Mouse (Mus musculus) ovary, postnatal 36 days (tissue): ENCODE measurements around the gene Psmb7.

Experiments used
- DNase-seq: peaks from one replicate; pipeline ENCODE4 v3.0.0; 2022; ENCODE audit warnings: low spot score, mixed read lengths

The Psmb7 gene

DNA sequence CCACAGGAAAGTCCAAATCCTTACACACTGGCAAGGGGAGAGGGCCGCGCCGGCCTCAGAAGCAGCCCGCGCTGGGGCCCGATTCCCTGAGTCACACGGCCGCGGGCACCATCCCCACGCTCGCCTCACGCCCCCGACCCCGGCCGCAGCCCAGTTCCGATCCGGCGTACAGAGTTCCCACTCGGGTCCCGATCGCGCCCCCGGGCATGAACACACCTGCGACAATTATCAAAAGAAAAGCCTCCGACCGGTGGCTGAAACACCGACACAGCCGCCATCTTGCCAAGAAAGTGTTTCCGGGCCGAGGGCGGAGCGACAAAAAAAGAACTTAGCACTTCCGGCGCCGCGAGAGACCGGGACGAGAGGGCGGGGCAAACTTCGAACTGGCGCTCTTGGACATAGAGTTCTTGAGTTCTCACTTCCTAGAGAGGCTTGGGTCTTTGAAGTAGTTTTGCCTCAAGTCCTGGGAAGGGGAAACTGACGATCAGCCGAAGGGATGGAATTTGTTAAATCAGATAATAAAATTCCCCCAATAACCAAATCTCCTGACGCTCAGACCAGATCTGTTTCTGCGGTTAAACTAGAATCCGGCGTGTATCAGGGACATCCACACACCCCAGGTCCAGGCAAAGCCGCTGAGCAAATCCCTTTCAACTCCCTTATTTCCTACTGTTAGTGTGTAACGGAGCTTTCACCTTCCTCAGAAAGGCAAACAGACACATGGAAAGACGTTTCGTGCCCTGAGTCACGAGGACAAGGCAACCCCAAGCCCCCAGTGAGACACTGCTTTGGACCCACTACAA is at the start of gene Psmb7:
TSS of gene Psmb7 (minus strand) at position 463 of the 803 bp plus-strand sequence.
- peak; percentile 85 for DNase-seq

DNA sequence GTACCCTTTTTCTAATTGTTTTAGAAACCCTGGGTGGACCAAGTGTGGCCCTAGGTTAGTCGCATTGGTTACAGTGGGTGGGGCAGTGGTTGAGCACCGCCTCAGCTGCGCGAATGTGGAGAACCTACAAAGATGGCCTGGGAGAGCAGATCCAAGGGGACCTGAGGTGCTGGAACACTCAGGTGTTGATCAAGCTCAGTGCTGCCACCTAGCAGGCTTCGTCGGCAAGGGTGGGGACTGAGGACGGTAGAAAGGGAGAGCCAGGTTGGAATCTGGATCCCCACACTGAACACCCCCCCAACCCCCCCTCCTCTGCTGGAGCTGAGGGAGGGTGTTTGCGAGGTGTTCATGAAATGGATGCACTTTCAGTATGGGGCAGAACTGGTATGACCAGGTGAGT is 47.7 kb upstream of the Psmb7 start:
- peak; percentile 46 for DNase-seq

DNA sequence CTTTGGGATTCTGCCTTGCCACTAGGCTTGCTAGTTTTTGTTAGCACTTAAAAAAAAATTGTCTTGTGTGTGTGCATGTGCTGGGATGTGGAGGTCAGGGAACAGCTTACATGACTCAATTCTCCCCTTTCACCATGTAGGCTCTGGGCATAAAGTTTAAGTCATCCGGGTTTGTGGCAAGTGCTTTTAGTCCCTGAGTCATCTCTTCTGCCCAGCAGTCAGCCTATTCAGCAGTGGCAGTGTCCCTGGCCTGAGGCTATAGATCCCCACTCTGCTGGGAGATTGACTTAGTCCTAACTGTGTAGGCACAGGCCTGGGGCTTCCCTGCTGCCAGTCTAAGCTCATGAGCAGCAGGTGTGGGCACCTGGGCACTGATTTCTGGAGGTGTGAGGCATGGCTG is 46.0 kb upstream of the Psmb7 start:
- DNase-seq, result no peak

DNA sequence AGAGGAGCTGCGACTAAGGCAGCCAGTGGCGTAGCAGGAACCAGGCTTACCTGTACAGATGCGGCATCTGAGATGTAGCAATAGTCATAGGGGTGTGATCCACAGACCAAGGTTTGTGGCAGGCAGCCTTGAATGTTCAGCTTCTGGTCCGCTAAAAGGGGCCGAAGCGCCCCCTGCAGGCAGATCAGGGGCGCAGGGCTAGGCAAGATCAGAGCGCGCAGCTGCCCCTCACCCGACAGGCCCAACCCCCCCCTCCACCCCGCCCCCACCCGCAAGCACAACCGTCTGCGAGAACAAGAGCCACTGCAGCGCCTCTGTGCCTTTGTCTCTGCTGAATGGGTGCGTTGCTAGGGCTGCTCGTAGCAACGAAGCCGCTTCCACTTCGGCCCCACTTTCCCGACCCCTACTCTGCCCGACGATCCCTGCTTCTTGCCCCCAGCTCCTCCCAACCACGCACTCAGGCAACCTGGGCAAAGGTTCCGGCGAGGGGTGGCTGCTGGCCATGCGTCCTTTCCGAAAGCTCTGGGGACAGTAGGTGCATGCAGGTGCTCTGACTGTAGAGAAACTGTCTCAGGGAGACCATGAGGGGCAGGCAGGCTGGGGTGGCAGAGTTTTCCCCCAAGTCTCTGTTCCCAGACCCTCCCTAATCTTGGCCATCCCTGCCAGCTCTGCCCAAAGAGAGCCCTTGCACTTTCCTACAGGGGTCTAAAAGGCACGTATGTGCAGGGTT is 45.1 kb upstream of the Psmb7 start:
- peak; percentile 45 for DNase-seq

DNA sequence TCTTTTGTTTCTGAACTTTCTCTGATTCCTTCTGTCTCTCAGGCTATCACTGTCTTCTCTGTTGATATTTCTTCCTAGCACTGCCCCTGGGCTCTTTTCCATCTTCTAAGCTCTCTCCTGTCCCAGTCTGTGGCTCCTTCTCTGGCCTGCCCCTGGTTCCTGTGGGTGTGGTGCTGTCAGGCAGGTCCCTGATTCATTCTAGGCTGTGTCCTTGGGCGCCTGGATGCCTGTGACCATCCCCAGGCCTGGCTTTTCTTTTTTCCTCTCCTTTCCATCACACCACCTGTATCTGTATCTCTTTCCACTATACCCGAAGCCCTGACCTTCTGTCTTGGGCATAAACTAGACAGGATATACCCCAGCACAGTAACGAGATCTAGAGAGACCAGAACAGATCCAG is 41.9 kb upstream of the Psmb7 start:
- no peak for DNase-seq

DNA sequence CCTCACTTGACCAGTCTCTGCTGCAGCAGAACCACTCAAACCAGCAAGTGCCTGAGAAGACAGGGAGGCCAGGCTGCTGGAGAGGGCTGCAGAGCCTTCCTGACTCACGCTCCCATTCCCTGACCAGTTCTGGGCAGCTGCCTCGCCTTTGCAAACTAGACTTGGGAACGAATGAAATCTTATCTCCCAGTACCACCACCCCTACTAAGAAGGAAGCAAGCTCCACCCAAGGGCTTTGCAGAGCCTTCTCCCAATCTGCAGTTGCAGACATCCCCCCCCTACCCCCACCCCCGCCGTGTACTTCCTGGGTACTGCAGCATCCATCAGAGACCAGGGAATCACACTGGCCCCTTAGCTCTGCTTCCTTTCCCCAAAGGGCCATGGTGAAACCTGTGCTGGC is 39.2 kb upstream of the Psmb7 start:
- DNase-seq, result no peak

DNA sequence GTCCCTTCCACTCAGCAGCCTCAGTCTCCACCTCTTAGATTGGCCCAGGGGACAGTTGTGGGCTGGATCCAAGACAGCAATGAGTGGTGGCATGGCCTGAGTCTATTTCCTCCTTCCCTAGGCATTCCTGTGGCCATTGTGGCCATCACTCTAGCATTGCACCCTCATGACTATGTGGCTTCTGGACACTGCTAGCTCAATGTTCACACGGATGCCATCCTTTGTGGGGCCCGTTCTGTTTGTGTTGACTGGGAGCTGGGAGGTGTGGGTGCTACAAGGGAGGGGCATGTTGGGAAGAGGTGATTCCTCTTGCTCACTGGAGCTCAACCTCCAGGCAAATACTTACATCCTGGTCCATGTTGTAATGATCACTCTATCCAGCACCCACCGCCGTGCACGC is 38.3 kb upstream of the Psmb7 start:
- no peak for DNase-seq

DNA sequence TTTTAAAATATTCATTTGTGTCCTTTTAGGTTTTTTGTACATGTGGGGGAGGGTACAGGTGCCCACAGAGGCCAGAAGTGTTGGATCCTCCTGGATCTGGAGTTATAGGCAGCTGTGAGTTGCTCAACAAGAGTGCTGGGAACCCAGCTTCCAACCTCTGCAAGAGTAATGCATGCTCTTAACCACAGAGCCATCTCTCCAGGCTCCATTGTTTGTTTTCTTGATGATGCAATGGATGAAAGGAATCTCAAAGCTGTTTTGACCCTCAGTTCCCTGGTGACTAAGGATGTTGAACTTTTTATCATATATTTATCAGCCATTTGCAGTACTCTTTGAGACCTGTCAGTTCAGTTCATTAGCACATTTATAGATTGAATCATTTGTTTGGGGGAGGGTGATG is 35.1 kb upstream of the Psmb7 start:
- no peak for DNase-seq

DNA sequence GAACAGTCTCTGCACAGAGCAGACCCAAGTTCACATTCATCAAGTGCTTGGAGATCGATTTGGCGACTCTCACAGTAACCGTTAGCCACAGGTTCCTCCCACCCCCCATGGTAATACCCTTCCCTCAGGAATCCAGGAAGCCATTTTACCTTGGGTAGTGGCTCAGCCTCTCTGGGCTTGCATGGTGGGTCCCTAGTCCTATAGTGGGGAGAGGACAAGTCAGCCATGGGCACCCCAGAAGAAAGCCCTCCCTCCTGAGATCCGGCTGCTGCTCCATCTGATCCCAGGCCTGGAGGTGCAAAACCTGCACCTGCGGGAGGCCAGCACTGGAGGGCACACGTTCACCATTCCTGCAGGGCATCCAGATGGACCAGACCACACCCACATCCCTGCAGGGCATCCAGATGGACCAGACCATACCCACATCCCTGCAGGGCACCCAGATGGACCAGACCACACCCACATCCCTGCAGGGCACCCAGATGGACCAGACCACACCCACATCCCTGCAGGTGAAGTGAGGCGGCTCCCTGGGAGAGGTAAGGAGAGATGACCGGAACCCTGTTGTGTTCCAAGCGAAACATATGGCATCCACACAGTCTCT is 31.6 kb upstream of the Psmb7 start:
- no peak for DNase-seq

DNA sequence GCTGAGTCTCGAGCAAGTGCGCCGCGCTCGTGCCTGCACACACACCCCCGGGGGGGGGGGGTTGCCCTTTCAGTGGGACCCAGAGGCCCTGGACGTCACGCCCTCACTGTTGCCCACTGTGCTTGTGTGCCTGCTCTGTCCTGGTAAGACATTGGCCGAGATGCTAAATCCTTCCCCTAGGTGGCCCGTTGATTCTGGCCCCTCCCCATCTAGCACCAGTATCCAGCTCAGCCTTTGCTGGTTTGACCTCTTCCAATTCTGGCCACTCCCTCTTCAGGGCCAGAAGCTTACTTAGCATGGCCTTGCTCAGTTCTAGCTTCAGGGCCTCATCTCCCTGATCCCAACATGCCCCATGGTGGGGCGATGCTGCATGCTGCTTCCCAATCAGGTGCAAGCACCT is 28.6 kb upstream of the Psmb7 start:
- no peak for DNase-seq

DNA sequence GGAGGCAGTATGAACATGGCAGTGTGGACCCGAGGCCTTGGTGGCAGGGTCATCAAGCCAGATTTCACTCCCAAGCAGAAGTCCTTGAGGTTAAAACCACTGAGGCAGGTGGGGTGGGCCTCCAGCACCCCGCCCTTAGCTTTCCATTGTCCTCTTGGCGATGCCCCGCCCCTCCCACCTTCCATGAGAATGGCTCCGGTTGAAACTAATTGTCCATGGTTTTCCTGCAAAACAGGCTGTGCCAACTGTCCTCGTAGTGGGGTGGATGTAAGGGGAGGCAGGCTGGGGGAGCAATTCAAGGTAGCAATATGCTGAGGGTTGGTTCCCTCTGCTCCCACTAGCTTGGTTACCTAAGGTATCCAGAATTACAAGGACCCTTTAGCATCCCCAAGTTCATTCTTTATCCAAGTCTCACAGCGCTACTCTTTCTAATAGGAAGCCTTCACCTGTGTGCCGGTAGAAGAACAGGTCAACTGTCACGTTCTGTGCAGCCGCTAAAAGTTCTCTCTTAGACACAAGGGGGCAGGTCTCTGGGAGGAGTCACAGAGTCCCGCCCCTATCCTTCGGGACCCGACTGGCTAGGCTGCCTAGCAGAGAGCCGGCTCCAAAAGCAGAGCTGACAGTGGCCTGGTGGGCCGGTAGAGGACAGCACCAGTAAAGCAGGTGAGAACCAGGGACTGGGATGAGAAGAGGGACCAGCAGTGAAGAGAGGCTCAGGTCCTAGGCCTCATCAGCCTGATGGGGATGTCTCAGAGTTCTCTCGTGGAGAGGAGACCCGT is 25.1 kb upstream of the Psmb7 start:
- DNase-seq, result peak; percentile 38

DNA sequence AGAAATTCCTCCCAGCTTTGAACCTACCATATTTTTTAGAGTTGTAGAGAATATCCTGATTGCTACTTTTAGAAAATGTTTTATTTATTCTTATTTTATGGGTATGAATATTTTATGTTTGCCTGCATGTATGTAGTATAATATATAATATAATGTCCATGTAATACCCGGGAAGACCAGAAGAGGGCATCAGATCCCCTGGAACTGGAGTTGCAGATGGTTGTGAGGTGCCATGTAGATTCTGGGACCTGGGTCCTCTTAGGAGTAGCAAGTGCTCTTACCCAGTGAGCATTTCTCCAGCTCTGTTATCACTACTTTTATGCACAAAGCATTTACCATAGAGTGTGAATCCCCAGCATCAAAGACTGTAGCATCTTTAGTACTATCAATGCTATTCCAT is 17.5 kb upstream of the Psmb7 start:
- no peak for DNase-seq

DNA sequence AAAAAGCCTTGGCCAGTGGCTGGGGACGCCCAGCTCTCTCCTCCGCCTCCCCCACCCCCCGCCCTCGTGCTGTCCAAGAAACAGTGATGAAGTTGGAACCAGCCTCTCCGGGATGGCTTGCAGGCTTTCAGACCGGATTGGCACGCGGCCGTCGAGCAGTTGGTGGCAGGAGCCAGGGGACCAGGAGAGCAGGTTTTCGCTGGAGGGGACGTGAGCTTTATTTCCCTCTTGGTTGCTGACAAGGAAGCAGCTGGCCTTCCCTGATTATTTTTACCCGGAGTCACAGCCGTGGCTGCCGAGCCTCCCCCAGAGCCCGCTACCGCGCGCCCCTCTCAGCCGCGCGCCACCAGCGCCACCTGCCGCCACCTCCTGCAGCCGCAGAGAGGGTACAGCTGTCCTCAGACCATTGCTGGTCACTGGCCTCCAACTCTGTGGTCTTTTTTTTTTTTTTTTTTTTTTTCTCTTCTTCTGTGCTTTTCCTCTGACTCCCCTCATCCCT is 14.5 kb upstream of the Psmb7 start:
- peak; percentile 82 for DNase-seq

DNA sequence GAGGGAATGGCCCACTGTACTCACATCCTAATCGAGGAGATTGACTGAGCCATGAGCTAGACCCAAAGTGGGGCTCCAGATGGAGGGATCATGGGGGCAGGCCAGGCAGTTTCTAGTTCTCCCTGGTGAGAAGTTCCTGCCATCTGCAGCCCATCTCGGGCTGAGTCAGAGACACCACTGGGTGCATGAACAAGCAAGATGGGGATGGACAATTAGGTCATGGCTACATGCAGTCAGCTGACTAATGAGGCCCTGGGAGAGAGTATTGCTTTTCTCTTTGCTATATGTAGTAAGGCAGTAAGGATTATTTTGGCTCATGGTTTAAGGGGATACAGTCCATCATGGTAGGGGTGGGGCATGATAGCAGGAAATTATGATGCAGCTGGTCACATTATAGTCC is 9.8 kb upstream of the Psmb7 start:
- no peak for DNase-seq

DNA sequence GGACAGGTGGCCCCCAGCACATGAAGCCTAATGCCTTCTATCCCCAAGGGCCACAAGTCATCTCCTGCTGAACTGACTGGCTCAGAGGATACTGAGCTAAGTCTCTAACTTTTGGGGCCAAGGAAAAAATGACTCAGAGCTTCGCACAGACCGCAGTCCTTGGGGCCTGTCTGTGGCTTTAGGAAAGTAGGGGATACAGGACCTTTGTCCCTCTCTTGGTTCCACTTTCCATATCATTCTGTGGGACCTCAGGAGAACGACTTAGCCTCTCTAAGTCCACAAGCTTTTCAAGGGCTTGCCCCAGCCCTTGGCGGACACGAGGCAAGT is 9.4 kb upstream of the Psmb7 start:
- DNase-seq, result no peak

DNA sequence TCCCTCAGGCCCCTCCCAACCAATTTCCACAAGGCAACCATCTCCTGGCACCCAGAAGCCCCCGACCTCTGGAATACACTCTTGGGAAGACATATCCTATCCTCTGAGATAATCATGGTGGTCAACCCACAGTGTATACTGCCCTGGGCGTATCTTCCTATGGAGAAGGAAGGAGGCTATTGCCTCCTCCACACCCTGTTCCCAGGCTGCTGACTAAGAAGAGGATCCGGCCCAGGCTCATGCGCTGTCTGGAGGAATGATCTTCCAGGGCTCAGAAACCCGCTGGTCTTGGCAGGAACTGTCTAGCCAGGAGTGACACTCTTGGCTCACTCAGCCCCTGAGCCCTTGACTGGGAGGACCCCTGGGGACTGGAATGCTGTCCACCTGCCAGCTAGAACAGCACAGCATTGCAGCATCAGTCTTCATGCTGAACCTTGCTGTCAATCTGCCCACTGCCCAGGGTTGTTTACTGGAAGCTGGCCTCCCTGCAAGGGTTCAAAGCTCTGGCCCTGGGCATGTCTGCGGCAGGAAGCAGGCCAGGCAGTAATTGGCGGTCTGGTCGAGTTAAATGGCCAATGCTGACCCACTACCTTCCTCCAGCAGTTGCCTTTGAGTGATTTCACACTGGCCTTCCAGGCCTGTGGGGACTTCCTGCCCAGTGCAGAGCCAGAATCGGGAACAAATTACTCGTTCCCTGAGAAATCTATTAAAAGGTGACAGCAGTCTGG is 8.8 kb upstream of the Psmb7 start:
- peak; percentile 21 for DNase-seq

DNA sequence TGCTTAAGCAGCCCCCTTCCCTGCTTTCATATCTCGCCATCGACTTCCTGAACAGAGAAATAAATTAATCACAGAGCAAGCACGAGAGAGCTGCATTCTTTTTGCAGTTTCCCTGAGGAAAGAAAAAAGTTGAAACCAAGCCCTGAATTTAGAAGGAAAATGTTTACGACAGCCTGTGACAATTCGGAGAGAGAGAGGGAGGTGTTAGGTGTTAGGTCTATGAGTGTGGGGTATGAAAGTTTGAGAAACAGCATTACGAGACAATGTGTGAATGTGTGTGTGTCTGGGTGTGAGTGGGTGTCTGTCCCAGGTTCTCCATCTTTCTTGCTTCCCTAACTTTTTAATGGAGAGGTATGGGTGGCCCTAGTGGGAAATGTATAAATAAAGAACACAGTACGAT is 8.2 kb upstream of the Psmb7 start:
- DNase-seq, result no peak

DNA sequence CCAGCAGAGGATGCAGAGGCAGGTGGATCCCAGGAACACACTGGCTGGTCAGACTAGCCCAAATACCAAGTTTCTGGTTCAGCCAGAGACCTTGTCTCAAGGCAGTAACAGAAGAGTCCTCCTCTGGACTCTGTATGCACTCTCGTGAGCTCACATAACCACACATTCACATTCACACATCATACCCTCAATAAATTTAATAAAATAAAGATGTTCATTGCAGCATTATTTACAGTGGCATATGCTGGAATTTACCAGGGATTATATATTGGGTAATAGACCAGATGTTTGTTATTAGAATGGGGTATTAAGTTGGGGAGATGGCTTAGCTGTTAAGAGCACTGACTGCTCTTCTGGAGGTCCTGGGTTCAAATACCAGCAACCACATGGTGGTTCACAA is 6.5 kb upstream of the Psmb7 start:
- no peak for DNase-seq

DNA sequence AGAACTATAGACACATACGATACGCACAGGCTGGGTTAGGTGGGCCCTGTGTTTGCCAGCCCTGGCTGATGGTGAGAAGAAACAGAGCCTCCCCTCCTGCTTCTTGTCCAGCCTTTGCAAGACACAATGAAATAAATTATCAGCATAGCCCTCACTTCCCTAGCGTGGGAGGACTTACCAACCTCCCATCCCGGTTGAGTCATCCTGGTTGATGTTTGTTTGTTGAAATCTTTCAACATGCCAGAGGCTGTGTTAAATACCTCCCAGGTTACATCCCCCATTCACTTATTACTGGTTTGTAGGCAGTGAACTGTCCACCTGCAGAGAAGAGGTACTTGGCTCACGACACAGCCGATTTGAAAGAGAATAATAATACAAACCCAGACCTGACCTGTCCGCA is 3.8 kb upstream of the Psmb7 start:
- no peak for DNase-seq

DNA sequence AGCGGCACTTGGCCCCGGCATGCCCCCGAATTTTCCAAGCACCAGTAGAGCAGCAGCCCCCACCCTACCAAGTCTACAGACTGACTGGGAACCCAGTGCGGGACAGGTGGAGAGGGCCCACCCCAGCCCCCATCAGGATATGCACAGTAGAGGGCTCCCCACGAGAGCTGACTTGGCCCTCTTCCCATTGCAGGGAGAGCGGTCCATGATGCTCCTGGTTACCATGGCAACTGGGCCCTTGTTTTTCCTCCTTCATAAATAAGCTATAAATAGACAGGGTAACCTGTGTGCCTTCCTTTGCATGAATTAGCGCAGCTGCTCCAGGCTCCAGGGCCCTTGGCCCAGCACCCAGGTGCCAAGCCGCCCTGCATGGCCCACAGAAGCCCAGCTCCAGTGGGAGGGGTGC is 3.3 kb upstream of the Psmb7 start:
- no peak for DNase-seq

DNA sequence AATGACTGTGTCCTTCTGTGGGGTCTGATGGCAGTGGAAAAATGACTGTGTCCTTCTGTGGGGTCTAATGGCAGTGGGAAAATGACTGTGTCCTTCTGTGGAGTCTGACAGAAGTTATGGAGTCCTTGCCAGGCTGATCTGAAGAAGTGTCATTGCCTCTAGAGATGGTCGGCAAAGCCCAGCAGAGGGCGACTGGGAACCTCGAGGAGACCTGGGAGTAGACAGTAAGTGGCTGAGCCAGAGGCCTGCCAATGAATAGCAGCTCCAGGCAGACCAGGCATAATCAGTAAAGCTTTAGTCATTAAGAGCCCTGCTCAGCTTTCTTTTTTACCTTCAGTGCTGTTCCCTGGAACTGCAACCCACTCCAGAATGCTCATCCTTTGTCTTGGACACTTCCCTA is 2.0 kb upstream of the Psmb7 start:
- peak; percentile 73 for DNase-seq

DNA sequence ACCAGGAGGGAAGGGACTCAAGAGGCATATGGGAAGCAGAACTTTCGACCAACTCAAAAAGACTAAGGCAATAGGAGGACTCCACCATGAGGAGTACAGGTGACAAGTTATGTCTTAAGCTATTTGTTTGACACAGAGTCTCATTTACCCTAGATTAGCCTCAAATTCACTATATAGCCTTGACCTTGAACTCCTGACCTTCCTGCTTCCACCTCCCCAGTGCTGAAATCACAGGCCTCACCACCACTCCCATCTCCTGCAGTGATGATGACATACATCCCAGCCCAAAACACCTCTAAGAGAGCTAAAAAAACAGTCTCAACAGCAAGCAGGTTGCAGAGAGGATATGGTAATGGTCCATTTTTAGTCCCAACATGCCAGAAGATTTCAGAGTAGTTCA is 2.1 kb downstream of the Psmb7 start:
- no peak for DNase-seq
